Mouse (Mus musculus): ENCODE results near the gene Tial1. TPM values are rescaled to one million over a fixed set of nuclear protein-coding genes. Genes with fewer than 3 reads are reported as not detected.

Gene Tial1
- total and polyA plus RNA-seq, 3 experiments = 42.7 to 126 TPM; not detected in 1

- no peaks in the 10 kb centered on the region for H3K79me2 ChIP-seq (ENCODE audit: control insufficient read depth, insufficient read depth, low read length, poor library complexity)
- H3K36me3 ChIP-seq (ENCODE audit: control insufficient read depth in 1 of 2, insufficient read depth in 2 of 2, low read length in 2 of 2) = peaks cover 0 to 33% of the 10 kb centered on the region in 2 experiments; a peak in 3 of 4 replicates
- DNase-seq (ENCODE audit: low read depth, low spot score) = peak; percentile 35
- no peaks in the 10 kb centered on the region for H3K27me3 ChIP-seq (ENCODE audit: control insufficient read depth in 1 of 2, insufficient read depth in 2 of 2, low read length in 2 of 2)
- no peak for TF ChIP-seq KAT2A (conservative IDR thresholded peaks at IDR 0.05; ENCODE audit: low read depth, low read length)
- 0 out of 2 replicates have a peak, but pooled peaks have one; percentile 6 for TF ChIP-seq GATA1 (IDR thresholded peaks at IDR 0.05; ENCODE audit: low read depth, low read length)
- peak; percentile 25; the same call in 1 of the 2 replicates for TF ChIP-seq ZNF384 (IDR thresholded peaks at IDR 0.05; ENCODE audit: low read depth, low read length)
- TF ChIP-seq ETS1 (IDR thresholded peaks at IDR 0.05; ENCODE audit: low read depth, low read length) = peak; percentile 31; the same call in 1 of the 2 replicates
- TF ChIP-seq EP300 (IDR thresholded peaks at IDR 0.05; ENCODE audit: low read depth in 1 of 2, low read length in 2 of 2) = no peak
- TF ChIP-seq MYC (IDR thresholded peaks at IDR 0.05; ENCODE audit: low read depth, low read length) = no peak
- H3K9ac ChIP-seq (ENCODE audit: control insufficient read depth, low read depth, low read length, poor library complexity, severe bottlenecking) = peak overlapping the region; percentile 23; the same call in 1 of the 2 replicates
- peaks cover 14 to 34% of the 10 kb centered on the region in 2 experiments for H3K4me1 ChIP-seq (ENCODE audit: control insufficient read depth in 1 of 2, insufficient read depth in 2 of 2, low read length in 2 of 2)
- no peak overlapping the region for H3K4me3 ChIP-seq (ENCODE audit: control insufficient read depth in 1 of 2, insufficient read depth in 1 of 2, low read depth in 2 of 2, low read length in 2 of 2)
- peak overlapping the region; percentile 72 for H3K27ac ChIP-seq (ENCODE audit: control insufficient read depth, low read depth, low read length)
- H3K9me3 ChIP-seq (replicated peaks; ENCODE audit: insufficient read depth, low read length) = no peaks in the 10 kb centered on the region
These were observed 58.4 kb downstream of the Tial1 start for GRCm38 (mm10) chr7:128403128-128403527.

- no peak overlapping the region for H3K4me3 ChIP-seq (ENCODE audit: control insufficient read depth in 1 of 2, insufficient read depth in 1 of 2, low read depth in 2 of 2, low read length in 2 of 2)
- H3K9ac ChIP-seq (ENCODE audit: control insufficient read depth, low read depth, low read length, poor library complexity, severe bottlenecking) = no peak overlapping the region; the same call in 1 of the 2 replicates
- no peak for DNase-seq (ENCODE audit: low read depth, low spot score)
- no peaks in the 10 kb centered on the region for H3K27me3 ChIP-seq (ENCODE audit: control insufficient read depth in 1 of 2, insufficient read depth in 2 of 2, low read length in 2 of 2)
- H3K36me3 ChIP-seq (ENCODE audit: control insufficient read depth in 1 of 2, insufficient read depth in 2 of 2, low read length in 2 of 2) = peaks cover 0 to 38% of the 10 kb centered on the region in 2 experiments; a peak in 3 of 4 replicates
- no peaks in the 10 kb centered on the region for H3K9me3 ChIP-seq (replicated peaks; ENCODE audit: insufficient read depth, low read length)
- H3K79me2 ChIP-seq (ENCODE audit: control insufficient read depth, insufficient read depth, low read length, poor library complexity) = no peaks in the 10 kb centered on the region
- H3K27ac ChIP-seq (ENCODE audit: control insufficient read depth, low read depth, low read length) = peak overlapping the region; percentile 11; the same call in 1 of the 2 replicates
- peaks cover 18 to 39% of the 10 kb centered on the region in 2 experiments for H3K4me1 ChIP-seq (ENCODE audit: control insufficient read depth in 1 of 2, insufficient read depth in 2 of 2, low read length in 2 of 2)
- no peak for TF ChIP-seq JUND (IDR thresholded peaks at IDR 0.05; ENCODE audit: low read depth, low read length)
These were observed 58.9 kb downstream of the Tial1 start for GRCm38 (mm10) chr7:128402577-128402976.

- peak; percentile 87 for DNase-seq (ENCODE audit: low read depth, low spot score)
- Histone ChIP-seq H3K36me3 (ENCODE audit: control insufficient read depth in 1 of 2, insufficient read depth in 2 of 2, low read length in 2 of 2) (peaks cover 0 to 39% of the 10 kb centered on the region in 2 experiments; a peak in 3 of 4 replicates), H3K9ac (ENCODE audit: control insufficient read depth, low read depth, low read length, poor library complexity, severe bottlenecking) (peak overlapping the region; percentile 45)
- no peak for TF ChIP-seq CHD1 (IDR thresholded peaks at IDR 0.05; ENCODE audit: low read depth, low read length)
- TF ChIP-seq USF1 (IDR thresholded peaks at IDR 0.05; ENCODE audit: low read depth, low read length) = no peak
- no peak for TF ChIP-seq CTCF (IDR thresholded peaks at IDR 0.05 in 2 of 3, conservative IDR thresholded peaks at IDR 0.05 in 1 of 3; ENCODE audit: control insufficient read depth in 1 of 3, insufficient read depth in 1 of 3, low read depth in 2 of 3, low read length in 3 of 3, poor library complexity in 1 of 3, severe bottlenecking in 1 of 3)
- TF ChIP-seq HCFC1 (IDR thresholded peaks at IDR 0.05; ENCODE audit: low read depth, low read length) = peak; percentile 59
- TF ChIP-seq ZC3H11A (IDR thresholded peaks at IDR 0.05; ENCODE audit: low read depth, low read length) = no peak
- TF ChIP-seq MAX (IDR thresholded peaks at IDR 0.05; ENCODE audit: low read length) = peak; percentile 75
- peak; percentile 85 for TF ChIP-seq TAL1 (IDR thresholded peaks at IDR 0.05; ENCODE audit: low read length)
- TF ChIP-seq ZMIZ1 (IDR thresholded peaks at IDR 0.05; ENCODE audit: low read depth, low read length) = no peak
- TF ChIP-seq MAFK (IDR thresholded peaks at IDR 0.05; ENCODE audit: borderline replicate concordance, low read depth, low read length) = peak; percentile 73; the same call in 1 of the 2 replicates
- TF ChIP-seq RCOR1 (IDR thresholded peaks at IDR 0.05; ENCODE audit: low read depth, low read length) = peak; percentile 94
- no peak; the same call in 1 of the 2 replicates for TF ChIP-seq KAT2A (conservative IDR thresholded peaks at IDR 0.05; ENCODE audit: low read depth, low read length)
- peak; percentile 59; the same call in 1 of the 2 replicates for TF ChIP-seq E2F4 (IDR thresholded peaks at IDR 0.05; ENCODE audit: borderline replicate concordance, low read depth, low read length)
- TF ChIP-seq MAZ (IDR thresholded peaks at IDR 0.05; ENCODE audit: low read depth, low read length) = peak; percentile 76; the same call in 1 of the 2 replicates
- TF ChIP-seq ETS1 (IDR thresholded peaks at IDR 0.05; ENCODE audit: low read depth, low read length) = peak; percentile 91
- TF ChIP-seq USF2 (IDR thresholded peaks at IDR 0.05; ENCODE audit: borderline replicate concordance in 1 of 2, insufficient read depth in 1 of 2, low read depth in 1 of 2, low read length in 2 of 2) = no peak
- no peak for TF ChIP-seq POLR2AphosphoS2 (IDR thresholded peaks at IDR 0.05; ENCODE audit: low read length)
- 0 out of 2 replicates have a peak, but pooled peaks have one; percentile 34 for TF ChIP-seq ELF1 (IDR thresholded peaks at IDR 0.05; ENCODE audit: low read depth, low read length)
- TF ChIP-seq RAD21 (IDR thresholded peaks at IDR 0.05; ENCODE audit: low read depth, low read length) = no peak
- peak; percentile 63; the same call in 1 of the 2 replicates for TF ChIP-seq MXI1 (IDR thresholded peaks at IDR 0.05; ENCODE audit: low read depth, low read length)
- 0 out of 2 replicates have a peak, but pooled peaks have one; percentile 71 for TF ChIP-seq JUND (IDR thresholded peaks at IDR 0.05; ENCODE audit: low read depth, low read length)
These were observed 62.9 kb downstream of the Tial1 start for GRCm38 (mm10) chr7:128398664-128399063.

More at GRCm38 (mm10) chr7:128398664-128399063, 62.9 kb downstream of the Tial1 start:
- Histone ChIP-seq H3K4me3 (ENCODE audit: control insufficient read depth in 1 of 2, insufficient read depth in 1 of 2, low read depth in 2 of 2, low read length in 2 of 2) (no peak overlapping the region), H3K9me3 (replicated peaks; ENCODE audit: insufficient read depth, low read length) (no peaks in the 10 kb centered on the region), H3K27ac (ENCODE audit: control insufficient read depth, low read depth, low read length) (peak overlapping the region; percentile 91), H3K4me1 (ENCODE audit: control insufficient read depth in 1 of 2, insufficient read depth in 2 of 2, low read length in 2 of 2) (peaks cover 21 to 39% of the 10 kb centered on the region in 2 experiments), H3K79me2 (ENCODE audit: control insufficient read depth, insufficient read depth, low read length, poor library complexity) (no peaks in the 10 kb centered on the region), H3K27me3 (ENCODE audit: control insufficient read depth in 1 of 2, insufficient read depth in 2 of 2, low read length in 2 of 2) (no peaks in the 10 kb centered on the region)
